Mouse (Mus musculus) retina, postnatal 7 days (tissue): ENCODE measurements at regions not wholly inside any gene's neighbourhood (a gene's known extent, or its start where the extent isn't known, plus 50 kb on each side); places are given as distances from the start of the nearest gene placed in this dataset.
"Not testable (repeated sequence)": the region's sequence is repeated elsewhere in the genome, so short reads cannot be mapped to it uniquely, and the experiment has no call there.

Experiments
- DNase-seq: peaks from one replicate; pipeline ENCODE4 v3.0.0-alpha.2; 2012; ENCODE audit warnings: low read depth, low spot score

DNA sequence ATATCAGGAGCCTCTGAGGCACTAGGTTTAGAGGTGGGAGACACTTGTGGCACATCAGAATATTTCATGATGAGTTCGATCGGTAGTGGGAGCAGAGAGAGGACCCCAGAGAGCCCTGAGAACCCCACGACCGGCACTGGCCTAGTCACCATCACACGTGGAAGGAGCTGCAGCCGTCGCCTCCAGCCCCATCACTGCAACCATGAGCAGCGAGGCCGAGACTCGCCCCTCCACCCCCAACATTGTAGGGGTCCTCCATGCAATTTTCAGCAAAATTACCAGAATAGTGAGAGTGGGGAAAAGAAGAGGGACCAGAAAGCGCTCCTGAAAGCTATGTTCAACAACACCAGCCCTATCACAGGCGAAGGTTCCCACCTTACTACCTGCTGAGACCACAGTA lies 297.0 kb downstream of the Edem1 start:
- DNase-seq, result no peak

DNA sequence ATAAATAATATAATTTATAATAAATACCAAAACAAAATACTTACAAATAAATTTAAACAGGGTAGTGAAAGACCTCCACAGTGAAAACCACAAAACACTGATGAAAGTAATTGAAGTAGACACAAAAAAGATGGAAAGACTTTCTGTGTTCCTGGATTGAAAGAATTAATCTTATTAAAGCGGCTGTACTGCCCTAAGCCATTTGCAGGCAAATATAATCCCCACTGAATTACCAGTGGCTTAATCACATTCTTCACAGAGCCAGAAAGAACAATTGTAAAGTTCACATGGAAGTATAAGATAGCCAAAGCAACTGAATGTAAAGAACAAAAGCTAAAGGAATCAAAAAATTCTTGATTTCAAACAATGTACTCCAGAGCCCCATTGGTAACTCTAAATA lies 298.8 kb downstream of the Edem1 start:
- DNase-seq, result no peak

DNA sequence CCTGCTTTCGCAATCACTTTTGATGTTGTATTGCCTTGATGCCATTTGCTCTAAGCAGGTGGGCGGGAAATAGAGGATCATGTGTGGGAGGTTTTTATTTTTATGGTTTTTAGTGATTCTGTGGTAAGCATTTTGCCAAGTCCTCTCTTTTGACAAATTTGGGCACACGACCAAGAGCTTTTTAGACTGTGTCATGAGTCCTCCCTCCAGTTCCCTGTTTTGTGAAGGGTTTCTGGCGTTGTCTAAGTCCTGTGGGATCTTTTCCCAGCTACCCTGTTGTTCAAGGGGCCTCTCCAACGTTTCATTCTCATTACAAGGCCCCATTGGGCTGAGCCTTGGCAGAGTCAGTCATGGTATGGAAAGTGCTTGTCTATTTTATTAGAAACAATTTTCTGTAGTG lies 317.7 kb downstream of the Edem1 start:
- no peak for DNase-seq

DNA sequence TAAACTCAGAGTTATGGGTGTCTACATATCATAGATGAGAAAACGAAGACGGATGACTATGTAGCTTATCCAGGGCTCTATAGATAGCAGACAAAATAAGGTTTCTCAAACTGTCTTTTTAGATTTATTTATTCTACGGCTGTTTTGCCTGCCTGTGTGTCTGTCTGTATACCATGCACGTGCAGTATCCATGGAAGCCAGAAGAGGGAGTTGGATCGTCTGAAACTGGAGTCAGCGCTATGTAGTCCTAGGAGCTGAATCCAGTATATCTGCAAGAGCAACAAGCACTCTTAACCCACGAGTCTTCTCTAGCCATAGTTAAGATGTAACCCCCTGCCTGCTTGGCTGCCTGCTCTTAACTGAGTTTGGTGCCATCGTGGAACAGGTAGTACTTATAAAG lies 320.6 kb downstream of the Edem1 start:
- no peak for DNase-seq

DNA sequence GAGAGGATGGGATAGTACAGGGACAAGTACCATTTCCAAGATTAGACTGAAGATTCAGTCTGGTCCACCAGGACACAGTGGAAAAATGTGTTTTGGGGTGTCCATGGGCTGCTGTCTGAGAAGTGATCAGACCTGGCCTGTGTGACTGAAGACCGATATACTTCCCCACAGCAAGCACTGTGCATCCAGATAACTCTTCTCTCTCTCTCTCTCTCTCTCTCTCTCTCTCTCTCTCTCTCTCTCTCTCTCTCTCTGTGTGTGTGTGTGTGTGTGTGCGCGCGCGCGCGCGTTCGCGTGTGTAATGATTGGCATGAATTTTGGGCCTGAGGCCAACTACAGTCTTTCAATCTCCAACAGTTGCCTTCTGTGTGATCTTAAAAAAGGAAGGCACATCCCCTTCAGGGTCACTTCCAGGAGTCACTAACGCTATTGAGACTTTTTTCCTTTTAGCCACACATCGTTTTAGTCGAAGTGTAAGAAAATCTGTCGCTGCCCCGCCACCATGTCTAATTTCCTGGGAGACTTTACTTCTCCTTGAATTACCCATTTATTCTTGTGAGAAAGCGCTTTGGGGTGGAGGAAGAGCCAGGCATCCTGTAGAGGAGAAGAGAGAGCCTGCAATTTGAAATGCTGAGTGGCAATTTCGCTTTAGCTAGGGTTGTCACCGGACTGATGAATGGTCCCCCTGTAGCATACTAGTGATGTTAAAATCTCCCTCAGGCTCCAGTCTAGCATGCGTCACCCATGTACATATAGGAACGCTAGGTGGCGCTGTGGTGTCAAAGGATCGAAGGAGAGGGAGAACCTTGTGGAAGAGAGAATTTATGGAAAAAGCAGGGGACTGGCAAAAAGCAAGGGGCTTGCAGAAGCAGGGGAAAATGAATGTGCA lies 321.8 kb downstream of the Edem1 start:
- peak; percentile 74 for DNase-seq

DNA sequence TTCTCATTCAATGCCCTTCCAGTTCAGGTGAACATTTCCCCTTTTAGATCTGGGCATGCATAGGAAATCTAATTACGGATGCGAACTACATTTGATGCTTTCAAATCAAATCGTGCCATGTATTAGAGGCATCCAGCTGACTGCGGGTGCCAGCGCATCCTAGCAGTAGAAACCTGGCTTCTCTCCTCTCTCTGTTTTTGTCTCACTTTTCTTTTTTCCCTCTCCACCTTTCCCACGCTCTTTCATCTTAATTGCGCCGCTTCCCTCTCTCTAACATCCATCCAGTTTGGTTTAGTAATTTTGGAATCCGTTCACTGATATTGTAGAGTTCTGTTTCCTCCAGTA lies 322.4 kb downstream of the Edem1 start:
- no peak for DNase-seq

DNA sequence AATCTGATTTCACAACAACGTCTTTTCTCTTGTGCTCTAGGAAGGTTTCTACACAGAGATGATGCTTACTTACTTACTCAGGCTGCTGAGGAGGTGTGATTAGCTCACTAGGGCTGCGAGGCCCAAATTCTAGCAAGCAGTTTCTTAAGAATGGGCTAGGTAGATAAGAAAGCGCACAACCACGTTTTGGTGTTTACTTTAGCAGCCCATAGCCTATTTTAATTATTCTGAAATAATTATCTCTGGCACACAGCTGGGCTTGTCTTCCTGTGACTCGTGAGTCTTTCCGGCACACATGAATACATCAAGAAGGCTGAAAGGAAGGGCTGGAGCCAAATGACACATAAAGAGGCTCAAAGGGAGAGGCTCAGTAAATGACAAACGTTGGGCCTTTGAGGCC lies 325.2 kb downstream of the Edem1 start:
- no peak for DNase-seq

DNA sequence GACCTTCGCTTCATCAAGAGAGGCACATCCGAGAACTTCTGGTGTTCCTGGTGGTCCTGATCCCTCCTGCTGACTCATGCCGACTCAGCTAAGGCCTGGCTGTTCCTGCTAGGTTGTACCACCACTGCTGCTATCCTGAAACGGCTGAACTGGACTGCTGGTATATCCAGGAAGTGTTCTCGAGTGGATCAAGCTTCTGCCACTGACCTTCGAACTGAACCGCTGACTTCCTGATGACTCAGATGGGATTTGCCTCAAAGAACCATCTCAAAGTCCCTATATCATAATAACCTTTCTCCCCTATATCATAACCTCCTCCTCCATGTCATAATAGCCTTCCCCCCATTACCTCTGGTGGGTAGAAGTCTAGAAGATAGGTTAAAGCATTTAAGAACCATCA lies 331.1 kb downstream of the Edem1 start:
- no peak for DNase-seq

DNA sequence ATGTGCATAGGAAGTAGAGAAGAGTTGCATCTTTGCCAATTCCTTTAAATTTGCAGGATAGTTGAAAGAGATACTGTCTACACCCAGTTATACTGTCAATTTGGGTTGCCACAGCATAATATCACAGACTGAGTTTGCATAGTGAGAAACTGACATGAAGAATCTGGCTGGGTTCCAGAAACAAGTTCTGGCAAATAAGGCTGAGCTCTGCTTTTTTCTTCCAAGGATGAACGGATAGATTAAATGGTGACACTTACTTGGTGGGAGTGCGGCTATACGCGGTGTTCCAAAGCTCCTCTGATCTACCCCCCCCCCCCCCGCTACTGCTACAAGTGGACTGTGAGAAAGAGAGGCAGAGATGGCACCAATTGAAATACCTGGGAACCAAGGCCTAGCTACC lies 339.0 kb downstream of the Edem1 start:
- no peak for DNase-seq

DNA sequence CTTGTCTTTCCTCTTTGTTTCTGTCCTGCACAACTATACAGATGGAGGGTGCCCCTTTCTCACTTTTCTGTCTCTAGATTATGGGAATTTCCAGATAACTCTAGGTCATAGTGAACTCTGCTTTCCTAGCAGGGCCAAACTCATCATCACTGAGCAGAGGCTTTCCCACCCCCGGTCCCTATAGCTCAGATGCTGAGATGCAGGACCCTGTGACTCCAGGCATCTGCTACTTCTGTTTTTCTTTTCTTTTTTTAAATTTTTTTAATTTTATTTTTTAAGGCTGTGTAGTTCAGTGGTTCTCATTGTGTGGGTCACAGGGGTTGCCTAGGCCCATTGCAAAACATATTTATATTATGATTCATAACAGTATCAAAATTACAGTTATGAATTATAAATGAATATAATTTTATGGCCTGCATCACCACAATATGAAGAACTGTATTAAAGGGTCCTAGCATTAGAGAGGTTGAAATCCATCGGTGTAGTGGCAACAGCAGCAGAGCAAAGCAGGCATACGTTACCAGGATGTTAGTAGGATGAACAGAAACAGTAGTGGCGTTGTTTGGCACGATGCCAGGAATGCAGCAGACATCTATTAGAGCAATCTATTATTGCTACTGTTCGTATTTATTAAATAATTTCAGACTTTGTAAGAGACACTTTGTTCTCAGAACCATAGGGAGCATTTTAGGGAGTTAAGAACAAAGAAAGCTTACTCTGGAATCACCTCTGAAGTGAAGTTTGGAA lies 343.8 kb downstream of the Edem1 start:
- no peak for DNase-seq

DNA sequence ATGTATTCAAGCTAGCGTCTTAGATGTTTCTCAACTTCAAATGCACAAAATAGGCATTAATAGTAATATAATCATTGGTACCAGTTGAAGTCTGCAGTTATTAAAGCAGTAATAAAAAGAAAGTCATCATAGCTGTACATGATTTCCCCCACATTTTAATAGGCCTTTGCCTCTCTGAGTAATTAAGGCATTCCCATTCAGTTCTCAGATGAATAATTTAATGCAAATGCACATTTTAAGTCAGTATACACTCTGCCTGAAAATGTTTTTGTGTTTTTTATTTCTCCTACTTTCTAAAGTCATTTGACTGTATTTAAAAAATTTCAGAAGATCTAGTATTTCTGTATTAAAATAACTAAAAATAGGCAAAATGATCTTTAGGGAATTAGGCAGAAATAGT lies 344.6 kb downstream of the Edem1 start:
- no peak for DNase-seq

DNA sequence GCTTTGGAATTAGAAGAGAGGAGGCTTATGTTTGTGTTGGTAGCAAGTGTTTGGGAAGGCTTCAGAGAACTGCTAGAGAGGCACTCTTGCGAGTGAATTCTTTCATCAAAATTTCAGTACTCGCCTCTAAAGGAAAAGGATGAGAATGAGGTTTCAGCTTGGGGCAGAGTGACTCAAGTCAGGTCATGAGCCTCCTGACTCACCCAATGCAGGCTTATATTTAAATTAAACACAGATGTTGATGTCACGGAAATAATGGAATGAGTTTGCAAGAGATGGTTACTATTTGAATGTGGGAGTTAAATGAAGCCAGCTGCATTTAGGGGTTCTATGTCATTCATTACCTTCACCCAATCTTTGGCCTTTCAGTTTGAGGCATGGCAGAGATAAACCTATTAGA lies 348.4 kb downstream of the Edem1 start:
- no peak for DNase-seq

DNA sequence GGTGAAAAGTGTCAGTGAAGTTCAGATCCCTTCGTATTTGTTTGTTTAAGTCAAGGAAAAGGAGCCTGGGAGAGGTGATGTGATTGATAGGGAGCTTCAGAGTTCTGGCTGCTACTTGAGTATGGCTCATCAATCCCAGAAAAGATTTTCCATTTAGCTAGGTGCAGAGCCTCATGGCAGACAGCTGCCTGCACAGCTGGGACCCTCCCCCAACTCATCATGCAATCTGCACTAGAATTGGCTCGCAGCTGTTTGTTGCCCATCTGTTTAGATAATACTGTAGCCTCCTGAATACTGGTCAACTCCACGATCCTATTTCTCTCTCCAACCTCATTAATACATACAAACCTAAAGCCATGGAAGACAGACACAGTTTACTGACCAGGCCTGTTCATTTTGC lies 354.4 kb downstream of the Edem1 start:
- peak; percentile 11 for DNase-seq

DNA sequence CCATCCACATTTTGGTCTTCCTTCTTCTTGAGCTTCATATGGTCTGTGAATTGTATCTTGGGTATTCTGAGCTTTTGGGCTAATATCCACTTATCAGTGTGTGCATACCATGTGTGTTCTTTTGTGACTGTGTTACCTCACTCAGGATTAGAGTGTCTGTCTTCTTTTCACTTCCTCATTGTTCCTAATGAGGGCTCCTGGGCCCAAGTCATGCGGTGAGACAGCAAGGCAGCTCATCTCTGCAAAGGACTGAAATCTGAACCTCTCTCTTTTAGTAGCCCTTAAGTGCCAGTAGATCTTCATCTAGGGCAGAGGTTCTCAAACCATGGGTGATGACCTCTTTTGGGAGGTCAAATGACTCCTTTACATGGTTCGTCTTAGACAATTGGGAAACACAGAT lies 364.6 kb downstream of the Edem1 start:
- not testable (repeated sequence) for DNase-seq

DNA sequence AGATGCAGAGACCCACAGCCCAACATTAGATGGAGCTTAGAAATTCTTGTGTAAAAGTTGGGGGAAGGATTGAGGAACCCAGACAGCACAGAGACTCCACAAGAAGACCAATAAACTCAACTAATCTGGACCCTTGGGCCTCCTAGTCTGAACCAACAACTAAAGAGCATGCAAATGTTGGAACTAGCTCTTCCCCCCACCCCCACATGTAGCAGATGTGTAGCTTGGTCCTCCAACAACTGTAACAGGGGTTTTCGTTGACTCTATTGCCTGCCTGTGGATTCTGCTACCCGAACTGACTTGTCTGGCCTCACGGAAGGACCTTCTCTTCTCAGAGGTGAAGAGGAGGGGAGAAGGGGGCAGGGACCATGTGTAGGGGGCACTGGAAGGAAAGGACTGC lies 365.2 kb downstream of the Edem1 start:
- DNase-seq, result no peak

DNA sequence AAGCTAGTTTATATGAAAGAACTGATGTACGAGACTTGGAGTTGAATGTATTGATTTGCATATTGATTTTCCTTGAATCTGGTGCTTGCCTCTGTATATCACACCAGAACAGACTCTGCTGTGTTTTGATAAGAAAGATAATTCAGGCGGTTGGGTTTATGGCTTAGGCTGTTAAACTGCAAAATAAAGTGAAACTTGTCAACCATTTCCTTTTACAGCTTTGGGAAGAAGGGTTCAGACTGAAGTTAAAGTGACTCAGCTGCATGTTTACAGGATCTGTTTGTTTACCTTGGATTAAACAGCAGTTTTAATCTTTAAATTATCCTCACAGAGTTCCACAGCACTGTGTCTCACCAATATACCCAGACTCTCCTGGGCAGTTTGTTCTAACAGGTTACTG lies 381.3 kb downstream of the Edem1 start:
- DNase-seq, result no peak

DNA sequence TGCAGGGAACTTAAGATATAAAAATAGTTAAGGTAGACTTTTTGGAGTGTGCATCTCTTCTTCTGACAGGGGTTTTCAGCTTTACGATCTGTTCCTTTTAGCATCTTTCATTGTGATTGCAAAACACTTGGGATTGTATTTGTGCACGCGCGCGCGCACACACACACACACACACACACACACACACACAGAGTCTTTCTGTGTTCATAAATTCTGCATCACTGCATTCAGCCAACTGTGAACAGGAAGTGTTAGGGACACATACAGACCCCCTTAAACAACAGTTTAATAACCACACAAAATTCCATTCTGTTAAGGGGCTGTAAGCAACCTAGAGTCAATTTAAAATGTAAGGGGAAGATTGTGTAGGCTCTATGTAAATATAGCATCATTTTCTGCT lies 401.9 kb downstream of the Edem1 start:
- DNase-seq, result no peak

DNA sequence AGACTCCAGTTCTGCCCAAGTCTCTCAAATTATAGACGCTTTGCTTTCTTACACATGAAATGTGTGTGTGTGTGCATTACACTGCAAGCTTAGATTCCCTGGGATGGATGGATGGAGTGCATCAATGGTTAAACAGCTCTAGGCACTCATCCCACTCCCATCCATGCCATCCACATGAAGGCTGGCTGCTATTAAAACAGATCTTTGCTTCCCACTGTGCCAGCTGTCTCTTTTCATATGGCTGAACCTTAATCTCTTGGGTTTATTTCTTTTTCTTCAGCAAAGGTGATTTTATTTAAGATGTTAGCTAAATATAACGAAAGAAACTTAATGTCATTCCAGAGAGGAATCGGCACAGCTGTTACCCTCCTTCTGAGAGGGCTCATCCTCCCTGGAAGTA lies 405.0 kb downstream of the Edem1 start:
- DNase-seq, result no peak

DNA sequence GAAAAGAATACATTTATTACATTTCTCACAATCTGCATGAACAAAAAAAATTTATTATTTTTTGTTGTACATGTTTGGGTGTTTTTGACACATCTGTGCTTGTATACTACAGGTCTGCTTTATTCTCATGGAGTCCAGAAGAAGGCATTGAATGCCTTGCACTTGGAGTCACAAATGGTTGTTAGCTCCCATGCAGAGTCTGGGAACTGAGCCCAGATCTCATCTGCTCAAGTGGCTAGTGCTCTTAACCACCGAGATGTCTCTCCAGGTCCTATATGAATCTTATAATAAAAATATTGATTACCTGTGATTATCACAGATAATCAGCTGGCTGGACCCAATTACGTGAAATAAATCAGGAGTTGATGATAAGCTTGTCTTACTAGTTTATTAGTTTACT lies 417.2 kb downstream of the Edem1 start:
- DNase-seq, result no peak

DNA sequence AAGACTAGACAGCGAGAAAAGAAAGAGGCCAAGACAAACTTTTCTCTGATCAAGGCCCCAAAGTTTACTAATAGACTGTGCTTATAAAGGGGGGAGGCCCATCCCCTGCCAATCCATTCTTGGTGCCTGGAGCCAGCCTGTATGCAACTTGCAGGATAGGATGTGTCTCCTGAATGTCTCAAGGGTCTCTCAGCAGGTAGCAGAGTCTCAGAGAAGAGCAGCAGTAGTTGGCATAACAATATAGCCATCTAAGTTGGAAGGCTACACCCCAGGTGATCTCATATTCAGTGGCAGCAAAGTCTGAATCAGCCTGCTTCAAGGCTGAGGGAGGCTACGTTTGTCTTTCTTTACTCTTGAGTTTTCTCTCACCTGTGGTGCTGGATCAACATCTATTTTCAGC lies 418.1 kb downstream of the Edem1 start:
- DNase-seq, result not testable (repeated sequence)
